Mouse (Mus musculus) embryonic fibroblast, embryonic 13.5 days (primary cell): ENCODE results near the gene Il4i1.

Experiments used
- CTCF ChIP-seq: IDR thresholded peaks from 2 replicates; pipeline ENCODE4 v1.5.1; 2011; ENCODE audit warnings: mild to moderate bottlenecking, control low read depth, low read length, moderate library complexity, borderline replicate concordance; ENCODE audit not compliant: insufficient read depth
- POLR2A ChIP-seq: IDR thresholded peaks from 2 replicates; pipeline ENCODE4 v1.6.1; 2011; ENCODE audit warnings: low read depth, mild to moderate bottlenecking, control low read depth, low read length, moderate library complexity

GRCm38 (mm10) chr7:44847772-44848171 lies 31.6 kb downstream of the Il4i1 start:
- TF ChIP-seq CTCF (no peak), POLR2A (no peak)
